Mouse (Mus musculus): ENCODE measurements around the gene Exoc6. TPM values are rescaled to one million over a fixed set of nuclear protein-coding genes. Genes with fewer than 3 reads are reported as not detected.

The Exoc6 gene
- total RNA-seq (2021): 10 to 100 TPM; 40.3 to 43.4 TPM
- long read RNA-seq, experiment 1, transcript Exoc6-201 (22 exons, 3,543 nt): major isoform, 49 of 63 reads
- long read RNA-seq, experiment 1, partial matches to known transcripts: 2 of 63 reads
- long read RNA-seq, experiment 1, other reads (novel, unspliced or antisense): 12 of 63 reads
- long read RNA-seq, experiment 2, transcript Exoc6-201 (22 exons, 3,543 nt): major isoform, 23 of 31 reads
- long read RNA-seq, experiment 2, partial matches to known transcripts: 1 of 31 reads
- long read RNA-seq, experiment 2, other reads (novel, unspliced or antisense): 7 of 31 reads

DNA sequence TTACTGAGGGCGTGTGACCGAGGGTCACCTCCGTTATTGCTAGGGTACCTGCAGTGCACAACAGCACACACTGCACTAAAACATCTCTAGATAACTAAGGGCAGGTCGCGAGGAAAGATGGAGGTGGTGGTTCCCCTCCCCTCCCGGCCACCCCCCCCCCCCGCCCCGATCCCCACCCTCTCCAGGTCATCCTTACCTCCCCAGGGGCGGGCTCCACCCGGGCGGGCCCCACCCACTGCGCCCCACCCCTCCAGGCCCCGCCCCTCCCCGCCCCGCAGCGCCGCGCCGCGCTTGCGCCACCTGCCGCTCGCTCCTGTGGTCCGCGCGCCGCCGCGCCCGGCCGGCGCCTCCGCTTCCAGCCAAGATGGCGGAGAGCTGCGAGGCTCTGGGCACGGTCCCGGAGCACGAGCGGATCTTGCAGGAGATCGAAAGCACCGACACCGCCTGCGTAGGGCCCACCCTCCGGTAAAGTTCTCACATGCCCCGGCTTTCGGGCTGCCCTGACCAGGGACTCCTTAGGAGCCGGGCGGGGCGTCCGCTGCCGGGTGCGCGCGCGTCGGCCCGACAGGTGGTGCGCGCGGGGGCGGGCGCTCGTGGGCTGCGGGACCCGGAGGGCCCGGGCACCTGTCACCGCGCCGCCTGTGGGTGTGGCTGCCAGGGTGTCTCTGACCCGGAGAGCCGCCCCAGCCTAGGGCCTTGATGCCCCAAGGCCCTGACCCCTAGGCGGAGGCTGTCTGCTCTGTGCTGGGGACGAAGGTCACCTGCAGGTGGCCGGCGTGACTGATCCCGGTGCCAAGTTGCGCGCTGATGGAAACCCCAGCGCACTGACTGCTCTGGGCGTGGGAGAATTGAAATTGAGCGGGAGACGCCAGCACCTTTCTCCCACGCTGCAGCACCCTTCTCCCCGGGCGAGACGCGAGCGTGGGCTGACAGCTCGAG lies at the start of gene Exoc6:
TSS of gene Exoc6 (plus strand) at position 318 of the 939 bp plus-strand sequence.
- Histone ChIP-seq H3K4me3 (peak within 1 kb of the TSS; percentile 76), H3K27ac (peak within 1 kb of the TSS; percentile 98)
- intact Hi-C loops (cut with DNase I): no loop called here
- no peak; the same call in none of the 2 replicates for TF ChIP-seq CTCF (IDR thresholded peaks at IDR 0.05)
- peak; percentile 79 for DNase-seq (ENCODE audit: extremely low spot score in 1 of 2, low spot score in 2 of 2)

DNA sequence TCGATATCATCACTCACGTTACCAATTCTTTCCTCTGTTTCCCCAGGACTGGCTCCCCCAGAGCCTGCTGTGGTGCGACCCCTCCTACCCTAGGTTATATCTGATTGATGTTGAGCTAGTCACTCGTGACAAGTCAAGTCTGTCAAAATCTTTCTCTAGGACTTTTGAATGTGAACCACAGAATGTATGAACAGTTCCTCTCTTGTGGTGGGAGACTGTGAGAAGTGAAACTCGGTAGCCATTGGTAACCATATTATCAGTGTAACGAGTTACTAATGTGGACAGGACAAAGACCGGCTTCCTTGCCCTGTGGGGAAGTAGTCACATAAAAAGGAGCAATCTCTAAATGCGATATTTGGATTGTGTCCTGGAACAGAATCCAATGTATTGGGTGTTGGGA lies 47.2 kb upstream of the Exoc6 start:
- no peak for DNase-seq (ENCODE audit: extremely low spot score in 1 of 2, low spot score in 2 of 2)
- no peak for TF ChIP-seq CTCF (IDR thresholded peaks at IDR 0.05)
- intact Hi-C loops (cut with DNase I): no loop called here
- Histone ChIP-seq H3K4me3 (no peak overlapping the region), H3K27ac (no peak overlapping the region)

DNA sequence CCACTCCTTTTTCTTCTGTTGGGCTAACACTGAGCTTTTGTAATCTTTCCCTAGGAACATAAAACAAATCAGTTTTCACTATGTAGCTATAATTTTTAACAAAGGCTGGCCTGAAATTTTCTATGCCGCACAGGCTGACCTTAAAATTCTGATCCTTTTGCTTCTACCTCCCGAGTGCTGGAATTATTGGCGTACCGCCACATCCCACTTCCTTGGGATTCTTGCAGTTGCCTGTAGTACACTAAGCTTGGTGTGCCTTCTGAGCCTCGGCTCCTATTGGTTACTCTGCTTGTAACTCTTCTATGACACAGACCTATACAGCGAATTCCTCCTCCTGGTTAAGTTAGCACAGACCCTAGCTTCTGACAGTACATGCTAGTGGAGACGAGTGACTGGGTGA lies 44.2 kb upstream of the Exoc6 start:
- H3K4me3 ChIP-seq: no peak overlapping the region
- intact Hi-C loops (cut with DNase I): loop anchor here (5.0 kb wide), 2 partner anchors 69 to 89 kb away; no protein-coding TSS in a partner anchor
- no peak overlapping the region for H3K27ac ChIP-seq
- no peak for TF ChIP-seq CTCF (IDR thresholded peaks at IDR 0.05)
- no peak for DNase-seq (ENCODE audit: extremely low spot score in 1 of 2, low spot score in 2 of 2)

DNA sequence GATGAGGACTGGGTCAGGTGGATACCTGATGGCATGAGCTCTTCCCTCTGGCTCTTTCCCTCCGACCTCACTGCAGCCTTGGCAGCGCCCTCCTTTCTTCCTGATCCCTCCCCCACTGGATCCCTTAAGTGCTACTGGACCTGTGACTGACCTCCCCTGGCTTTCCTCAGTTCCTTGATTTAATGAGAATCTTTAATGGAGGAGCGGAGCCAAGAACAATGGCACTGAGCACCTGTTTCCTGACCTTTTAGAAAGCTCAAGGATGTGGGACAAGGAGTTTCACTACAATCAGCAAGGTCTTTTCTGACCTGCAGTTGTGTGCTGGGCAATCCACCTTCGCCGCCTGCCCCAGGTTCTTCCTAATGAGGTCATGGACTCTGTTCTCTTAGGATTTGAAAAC lies 43.6 kb upstream of the Exoc6 start:
- no peak overlapping the region for H3K4me3 ChIP-seq
- intact Hi-C loops (cut with DNase I): loop anchor here (5.0 kb wide), 2 partner anchors 69 to 89 kb away; no protein-coding TSS in a partner anchor

DNA sequence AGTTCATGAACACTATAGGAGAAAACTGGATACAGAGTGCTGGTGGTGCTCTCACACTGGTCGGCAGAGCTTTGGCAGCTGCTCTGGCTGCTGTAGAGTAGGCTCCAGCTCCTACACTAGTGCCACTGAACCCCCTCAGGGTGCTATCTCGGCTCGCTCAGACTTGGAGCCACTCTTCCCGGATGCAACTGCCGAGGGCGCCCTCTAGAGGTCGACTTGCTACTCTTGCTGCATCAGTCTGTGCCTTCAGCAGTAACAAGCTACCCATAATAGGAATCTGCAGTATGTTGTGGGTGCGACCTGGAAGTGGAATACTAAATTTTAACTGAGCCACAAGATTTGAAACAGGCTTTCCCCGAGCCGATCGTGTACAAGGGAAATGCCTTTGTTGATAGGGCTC lies 40.5 kb upstream of the Exoc6 start:
- H3K27ac ChIP-seq: no peak overlapping the region
- TF ChIP-seq CTCF (IDR thresholded peaks at IDR 0.05): peak; percentile 78
- no peak overlapping the region for H3K4me3 ChIP-seq
- peak; percentile 53 to 75 for DNase-seq (ENCODE audit: extremely low spot score in 1 of 2, low spot score in 2 of 2)
- intact Hi-C loops (cut with DNase I): loop anchor here (5.0 kb wide), 2 partner anchors 72 to 92 kb away; no protein-coding TSS in a partner anchor

More for the DNA sequence above, 43.6 kb upstream of the Exoc6 start:
- TF ChIP-seq CTCF (IDR thresholded peaks at IDR 0.05): no peak
- H3K27ac ChIP-seq: no peak overlapping the region
- no peak for DNase-seq (ENCODE audit: extremely low spot score in 1 of 2, low spot score in 2 of 2)

DNA sequence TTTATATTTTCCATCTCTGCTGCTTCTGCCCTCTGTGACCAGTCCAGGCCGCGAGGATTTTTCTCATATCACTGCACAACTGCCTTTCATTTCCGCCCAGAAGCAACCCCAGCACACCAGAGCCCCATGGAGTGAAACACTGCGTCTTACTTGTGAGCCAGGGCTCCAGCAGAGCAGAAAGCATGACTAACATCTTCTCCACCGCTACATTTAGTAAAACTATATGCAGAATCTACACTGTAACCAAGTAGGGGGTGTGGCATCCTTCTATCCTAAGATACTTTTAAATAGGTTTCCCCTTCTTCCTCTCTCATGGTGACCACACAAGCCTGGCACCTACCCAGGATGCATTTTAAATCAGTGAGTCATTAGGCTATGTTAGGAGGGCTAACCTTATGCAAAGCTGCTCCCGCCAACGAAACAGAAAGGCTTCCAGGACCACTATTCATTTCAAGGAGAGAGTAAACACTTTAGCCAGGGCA lies 35.4 kb upstream of the Exoc6 start:
- Histone ChIP-seq H3K27ac (no peak overlapping the region), H3K4me3 (no peak overlapping the region)
- intact Hi-C loops (cut with DNase I): no loop called here
- DNase-seq (ENCODE audit: extremely low spot score in 1 of 2, low spot score in 2 of 2): no peak
- no peak for TF ChIP-seq CTCF (IDR thresholded peaks at IDR 0.05)

DNA sequence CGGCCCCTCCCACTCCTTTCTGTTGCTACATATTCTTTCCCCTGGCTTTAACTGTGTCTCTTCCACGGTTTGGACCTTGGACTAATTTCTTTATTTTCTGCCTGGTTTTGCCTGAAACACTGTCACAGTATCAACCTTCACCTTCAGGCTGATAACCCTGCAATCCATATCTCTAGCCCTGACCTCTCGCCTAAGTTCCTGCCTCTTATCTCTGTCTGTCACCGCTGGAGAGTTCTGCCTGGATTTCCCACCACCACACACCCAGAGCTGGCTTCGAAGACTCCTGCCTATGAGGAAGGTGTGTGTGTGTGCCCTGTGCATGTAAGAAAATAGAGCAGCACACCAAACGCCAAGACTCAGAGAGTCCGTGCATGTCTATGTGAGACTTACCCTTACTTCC lies 32.8 kb upstream of the Exoc6 start:
- H3K27ac ChIP-seq: no peak overlapping the region
- DNase-seq (ENCODE audit: extremely low spot score in 1 of 2, low spot score in 2 of 2): no peak
- no peak for TF ChIP-seq CTCF (IDR thresholded peaks at IDR 0.05)
- no peak overlapping the region for H3K4me3 ChIP-seq
- intact Hi-C loops (cut with DNase I): no loop called here

DNA sequence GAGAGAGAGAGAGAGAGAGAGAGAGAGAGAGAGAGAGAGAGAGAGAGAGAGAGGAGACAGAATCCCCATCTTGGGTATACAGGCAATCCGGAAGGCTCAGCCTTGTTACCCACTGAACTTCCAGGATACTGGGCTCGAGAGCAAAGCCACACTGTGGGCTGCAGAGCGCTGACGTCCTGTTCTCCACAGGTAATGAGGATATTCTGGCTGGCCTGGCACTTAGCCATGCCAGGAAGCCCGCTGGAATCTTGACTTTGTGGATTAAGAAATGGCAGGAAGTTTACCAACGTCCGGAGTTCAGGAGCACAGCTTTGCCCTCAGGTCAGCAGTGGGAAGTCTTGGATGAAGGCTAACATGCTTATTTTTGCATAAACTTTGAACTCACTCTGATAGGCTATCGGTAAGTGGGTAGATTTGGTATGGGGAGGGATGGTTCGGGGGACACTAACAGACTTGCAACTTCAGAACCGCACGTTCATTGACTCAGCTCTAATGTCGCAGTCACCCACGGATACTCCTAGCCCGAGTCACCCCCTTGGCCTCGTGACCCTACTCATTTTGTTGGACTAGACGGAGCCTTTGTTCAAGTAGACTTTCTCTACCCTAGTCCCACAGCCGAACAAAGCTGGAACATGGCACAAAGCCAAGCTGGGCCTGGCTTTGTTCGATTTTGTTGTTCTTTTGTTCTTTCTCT lies 29.3 kb upstream of the Exoc6 start:
- no peak overlapping the region for H3K4me3 ChIP-seq
- TF ChIP-seq CTCF (IDR thresholded peaks at IDR 0.05): no peak
- intact Hi-C loops (cut with DNase I): no loop called here
- no peak overlapping the region for H3K27ac ChIP-seq
- no peak for DNase-seq (ENCODE audit: extremely low spot score in 1 of 2, low spot score in 2 of 2)

DNA sequence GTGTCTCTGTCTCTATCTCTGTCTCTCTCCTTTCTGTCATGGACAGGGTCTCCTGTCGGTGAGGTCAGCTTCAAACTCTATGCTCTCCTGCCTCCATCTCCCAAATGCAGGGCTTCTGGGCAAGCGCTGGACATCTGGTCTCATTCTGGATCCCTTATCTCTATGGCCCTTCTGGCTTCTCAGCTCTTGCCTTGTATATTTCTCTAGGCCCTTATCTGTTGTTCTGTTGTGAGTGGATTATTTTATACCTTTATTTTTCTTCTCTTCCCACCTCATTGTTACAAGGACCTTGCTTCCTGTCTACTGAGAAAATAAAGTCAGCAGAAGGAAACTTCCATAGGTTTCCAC lies 28.8 kb upstream of the Exoc6 start:
- no peak for DNase-seq (ENCODE audit: extremely low spot score in 1 of 2, low spot score in 2 of 2)
- H3K4me3 ChIP-seq: no peak overlapping the region
- intact Hi-C loops (cut with DNase I): no loop called here
- H3K27ac ChIP-seq: no peak overlapping the region
- TF ChIP-seq CTCF (IDR thresholded peaks at IDR 0.05): no peak

DNA sequence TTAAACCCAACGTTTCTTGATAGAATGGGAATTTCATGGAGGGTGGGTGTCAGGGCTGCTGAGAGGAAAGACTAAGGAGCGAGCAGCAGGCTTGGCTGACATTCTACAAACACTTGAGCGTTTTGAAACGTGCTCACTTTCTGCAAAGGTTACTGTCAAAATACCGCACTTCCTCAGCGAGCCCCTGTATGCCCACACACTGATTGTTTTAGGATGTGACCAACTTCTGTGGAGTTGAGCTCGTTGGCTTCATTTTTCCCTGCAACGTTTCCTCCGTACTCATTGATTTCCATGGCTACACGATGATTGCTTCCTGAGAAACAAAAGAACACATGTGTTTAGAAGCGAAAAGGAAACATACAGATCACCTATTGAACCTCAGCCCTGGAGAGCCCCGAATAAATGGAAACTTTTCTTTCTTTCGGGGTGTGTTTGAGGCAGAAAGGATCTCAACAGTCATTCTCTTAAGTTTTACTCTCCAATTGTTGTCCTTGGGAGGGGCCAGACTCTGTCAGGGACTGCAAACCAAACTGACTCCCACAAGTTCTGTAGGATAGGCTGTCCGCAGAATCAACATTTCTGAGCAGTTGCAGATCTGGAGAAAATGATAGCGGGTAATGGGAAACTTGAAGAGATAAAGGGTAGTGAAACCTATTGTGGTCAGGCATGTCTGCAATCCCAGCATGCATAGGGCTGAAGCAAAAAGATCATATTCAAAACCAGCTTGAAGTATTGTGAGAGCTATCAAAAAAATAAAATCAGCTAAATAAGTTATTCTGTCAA lies 26.7 kb upstream of the Exoc6 start:
- no peak overlapping the region for H3K4me3 ChIP-seq

DNA sequence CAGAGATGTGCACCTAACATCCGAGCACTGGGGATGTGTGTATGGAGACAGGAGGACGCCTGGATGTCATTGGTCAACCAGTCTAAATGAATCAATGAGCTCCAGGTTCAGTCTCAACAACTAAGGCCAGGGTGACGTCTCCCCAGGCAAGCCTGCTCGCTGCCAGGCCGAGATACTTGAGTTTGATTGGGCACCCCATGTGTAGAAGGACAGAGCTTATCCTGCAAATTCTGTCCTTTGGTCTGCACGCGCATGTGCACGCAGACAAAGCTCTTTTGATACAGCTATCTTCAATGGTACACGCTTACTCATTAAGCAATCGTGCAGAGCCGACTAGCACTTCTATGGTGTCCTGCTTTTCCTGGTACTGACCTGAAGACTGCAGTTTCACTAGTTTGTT lies 24.3 kb upstream of the Exoc6 start:
- intact Hi-C loops (cut with DNase I): no loop called here
- TF ChIP-seq CTCF (IDR thresholded peaks at IDR 0.05): no peak
- H3K4me3 ChIP-seq: no peak overlapping the region
- H3K27ac ChIP-seq: no peak overlapping the region
- no peak for DNase-seq (ENCODE audit: extremely low spot score in 1 of 2, low spot score in 2 of 2)

More for the DNA sequence above, 26.7 kb upstream of the Exoc6 start:
- intact Hi-C loops (cut with DNase I): no loop called here
- TF ChIP-seq CTCF (IDR thresholded peaks at IDR 0.05): no peak
- no peak overlapping the region for H3K27ac ChIP-seq
- no peak for DNase-seq (ENCODE audit: extremely low spot score in 1 of 2, low spot score in 2 of 2)

Measured in left cerebral cortex, adult 2 months (tissue).